Mouse (Mus musculus) CH12.LX (cell line): Measurements from ENCODE around the gene Ina. TPM values are rescaled to one million over a fixed set of nuclear protein-coding genes. Genes with fewer than 3 reads are reported as not detected.

Experiments
- DNase-seq: peaks from one replicate; pipeline ENCODE4 v3.0.0-alpha.2; 2013; ENCODE audit errors: extremely low read depth
- H3K27ac ChIP-seq: 2 replicates; pipeline ENCODE4 v1.5.1; 2012; ENCODE audit warnings: low read depth, mild to moderate bottlenecking, control low read depth, moderate library complexity; ENCODE audit not compliant: insufficient read depth
- H3K27me3 ChIP-seq: replicated peaks from 2 replicates; pipeline ENCODE3; 2012; ENCODE audit warnings: inconsistent platforms
- H3K36me3 ChIP-seq, 2 experiments: replicated peaks in 1 of 2; 2 replicates each; pipeline versions ENCODE3 to v1.6.1; 2012; ENCODE audit warnings: inconsistent platforms in 1 of 2, low read length in 1 of 2, mild to moderate bottlenecking in 1 of 2, mixed read lengths in 1 of 2, moderate library complexity in 1 of 2; ENCODE audit not compliant: control insufficient read depth in 1 of 2, insufficient read depth in 1 of 2
- H3K4me1 ChIP-seq, 2 experiments: 2 replicates each; pipeline ENCODE4 v1.6.1; 2012; ENCODE audit warnings: inconsistent platforms in 1 of 2, moderate library complexity in 1 of 2; ENCODE audit not compliant: insufficient read depth in 2 of 2, control insufficient read depth in 1 of 2
- H3K4me2 ChIP-seq: 2 replicates; pipeline ENCODE4 v1.6.1; 2012; ENCODE audit warnings: low read depth, mild to moderate bottlenecking, control low read depth; ENCODE audit not compliant: poor library complexity, insufficient read depth, severe bottlenecking
- H3K4me3 ChIP-seq, 3 experiments: fragments of 150-350 bp in 1 of 3; sonication (generic) in 1 of 3; replicated peaks in 1 of 3; 2 replicates each; pipeline versions ENCODE3 to v1.5.1; 2011 to 2012; ENCODE audit warnings: low read depth in 2 of 3, low read length in 2 of 3, mild to moderate bottlenecking in 2 of 3, moderate library complexity in 2 of 3, control low read depth in 1 of 3, improper control_type of control experiment in 1 of 3, inconsistent platforms in 1 of 3, mixed read lengths in 1 of 3; ENCODE audit not compliant: poor library complexity in 1 of 3
- H3K79me2 ChIP-seq: replicated peaks from 2 replicates; pipeline ENCODE4 v1.6.1; 2012; ENCODE audit warnings: mild to moderate bottlenecking, moderate library complexity; ENCODE audit not compliant: control insufficient read depth, poor library complexity, insufficient read depth, severe bottlenecking; ENCODE audit errors: extremely low read depth
- H3K9ac ChIP-seq: 2 replicates; pipeline ENCODE4 v1.6.1; 2012; ENCODE audit warnings: low read depth, mild to moderate bottlenecking, control low read depth, moderate library complexity; ENCODE audit not compliant: insufficient read depth
- H3K9me3 ChIP-seq: replicated peaks from 2 replicates; pipeline ENCODE3; 2012; ENCODE audit warnings: low read length, inconsistent platforms, mixed read lengths
- BHLHE40 ChIP-seq: IDR thresholded peaks from 2 replicates; pipeline ENCODE4 v1.6.1; 2011; ENCODE audit warnings: mild to moderate bottlenecking, low read depth, low read length, improper control_type of control experiment
- CHD2 ChIP-seq: IDR thresholded peaks from 2 replicates; pipeline ENCODE4 v1.6.1; 2011; ENCODE audit warnings: low read length, improper control_type of control experiment
- CTCF ChIP-seq, 2 experiments: IDR thresholded peaks in 1 of 2; conservative IDR thresholded peaks in 1 of 2; 2 replicates each; pipeline ENCODE4 v1.5.1; 2011 to 2012; ENCODE audit warnings: low read depth in 2 of 2, low read length in 2 of 2, improper control_type of control experiment in 1 of 2, inconsistent platforms in 1 of 2, mild to moderate bottlenecking in 1 of 2, moderate library complexity in 1 of 2
- E2F4 ChIP-seq: IDR thresholded peaks from 2 replicates; pipeline ENCODE4 v1.6.1; 2011; ENCODE audit warnings: low read depth, low read length, improper control_type of control experiment; ENCODE audit not compliant: insufficient replicate concordance
- HCFC1 ChIP-seq: IDR thresholded peaks from 2 replicates; pipeline ENCODE4 v1.6.1; 2012; ENCODE audit warnings: low read depth, mild to moderate bottlenecking, inconsistent platforms, low read length, improper control_type of control experiment
- IRF4 ChIP-seq: IDR thresholded peaks from 2 replicates; pipeline ENCODE4 v1.6.1; 2014; ENCODE audit warnings: low read depth, mild to moderate bottlenecking, inconsistent platforms, low read length, improper control_type of control experiment
- MAX ChIP-seq: IDR thresholded peaks from 2 replicates; pipeline ENCODE4 v1.6.1; 2011; ENCODE audit warnings: low read length, improper control_type of control experiment
- MAZ ChIP-seq: IDR thresholded peaks from 2 replicates; pipeline ENCODE4 v1.6.1; 2012; ENCODE audit warnings: low read depth, mild to moderate bottlenecking, inconsistent platforms, low read length, improper control_type of control experiment, moderate library complexity
- MEF2A ChIP-seq: IDR thresholded peaks from 2 replicates; pipeline ENCODE4 v1.6.1; 2014; ENCODE audit warnings: low read depth, mild to moderate bottlenecking, inconsistent platforms, low read length, improper control_type of control experiment, borderline replicate concordance
- PAX5 ChIP-seq: IDR thresholded peaks from 2 replicates; pipeline ENCODE4 v1.6.1; 2012; ENCODE audit warnings: low read length, inconsistent platforms, mixed read lengths
- POLR2AphosphoS2 ChIP-seq: IDR thresholded peaks from 2 replicates; pipeline ENCODE4 v1.6.1; 2011; ENCODE audit warnings: low read depth, low read length, improper control_type of control experiment
- RAD21 ChIP-seq: IDR thresholded peaks from 2 replicates; pipeline ENCODE4 v1.6.1; 2011; ENCODE audit warnings: low read depth, mild to moderate bottlenecking, low read length, improper control_type of control experiment, moderate library complexity
- TBP ChIP-seq: conservative IDR thresholded peaks from 2 replicates; pipeline ENCODE4 v1.6.1; 2011; ENCODE audit warnings: low read depth, low read length, improper control_type of control experiment
- TCF12 ChIP-seq: IDR thresholded peaks from 2 replicates; pipeline ENCODE4 v1.6.1; 2014; ENCODE audit warnings: low read depth, mild to moderate bottlenecking, inconsistent platforms, low read length, improper control_type of control experiment
- UBTF ChIP-seq: IDR thresholded peaks from 2 replicates; pipeline ENCODE4 v1.6.1; 2012; ENCODE audit warnings: low read depth, mild to moderate bottlenecking, inconsistent platforms, low read length, improper control_type of control experiment, moderate library complexity
- USF1 ChIP-seq: IDR thresholded peaks from 2 replicates; pipeline ENCODE4 v1.6.1; 2014; ENCODE audit warnings: low read depth, mild to moderate bottlenecking, inconsistent platforms, low read length, improper control_type of control experiment
- ZKSCAN1 ChIP-seq: IDR thresholded peaks from 2 replicates; pipeline ENCODE4 v1.6.1; 2012; ENCODE audit warnings: low read depth, inconsistent platforms, low read length, improper control_type of control experiment, borderline replicate concordance
- dilution Hi-C: fragments of 300-500 bp; cut with MboI; formaldehyde crosslinking; loops from 2 replicates; pipeline ENCODE4 v1.14.3; 2020; ENCODE audit warnings: low sequenced_read_pairs; ENCODE audit not compliant: extremely low pct_unique_long_range_greater_than_20kb, extremely low pct_ligation_motif_present
- in situ Hi-C: fragments of 300-500 bp; cut with MboI; formaldehyde crosslinking; loops from 3 replicates; pipeline ENCODE4 v1.14.3; 2019; ENCODE audit warnings: low sequenced_read_pairs, low pct_ligation_motif_present, low pct_unique_long_range_greater_than_20kb, mixed read lengths
- polyA plus RNA-seq: library from polyadenylated mRNA; unstranded; fragments of >175 nt; gene quantifications from 2 replicates; pipeline ENCODE4 v1.2.1, GENCODE M21; 2012; ENCODE audit warnings: low read depth; ENCODE audit not compliant: insufficient read length
- total RNA-seq, 2 experiments: library from RNA; depleted of rRNA; stranded (reverse); fragments of 300-350 nt in 1 of 2; fragments of >200 nt in 1 of 2; gene quantifications; 2 replicates each; pipeline ENCODE4 v1.2.3; 2012 to 2014

Ina gene
- total and polyA plus RNA-seq, 3 experiments = not detected

DNA sequence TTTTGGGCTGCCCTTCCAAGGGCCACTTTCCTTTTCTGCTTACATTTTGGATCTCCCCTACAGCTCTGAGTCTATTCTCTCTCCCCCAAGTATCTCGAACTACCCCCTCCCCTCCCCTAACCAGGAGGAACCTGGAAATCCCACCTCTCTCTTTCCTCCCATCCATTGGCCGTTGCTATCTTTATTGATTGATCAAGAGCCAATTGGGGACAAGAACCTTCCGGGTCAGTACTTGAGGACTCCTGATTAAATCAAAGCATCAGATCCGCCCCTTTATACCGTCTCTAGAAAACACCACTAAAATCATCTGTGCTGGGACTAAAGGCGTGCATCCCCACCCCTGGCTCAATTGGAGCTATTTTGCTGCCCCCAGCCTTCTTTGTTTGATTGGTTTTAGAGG is 33.0 kb upstream of the Ina start (continued):
- TF ChIP-seq E2F4 = no peak
- TF ChIP-seq, all 38 proteins: peak for 0

DNA sequence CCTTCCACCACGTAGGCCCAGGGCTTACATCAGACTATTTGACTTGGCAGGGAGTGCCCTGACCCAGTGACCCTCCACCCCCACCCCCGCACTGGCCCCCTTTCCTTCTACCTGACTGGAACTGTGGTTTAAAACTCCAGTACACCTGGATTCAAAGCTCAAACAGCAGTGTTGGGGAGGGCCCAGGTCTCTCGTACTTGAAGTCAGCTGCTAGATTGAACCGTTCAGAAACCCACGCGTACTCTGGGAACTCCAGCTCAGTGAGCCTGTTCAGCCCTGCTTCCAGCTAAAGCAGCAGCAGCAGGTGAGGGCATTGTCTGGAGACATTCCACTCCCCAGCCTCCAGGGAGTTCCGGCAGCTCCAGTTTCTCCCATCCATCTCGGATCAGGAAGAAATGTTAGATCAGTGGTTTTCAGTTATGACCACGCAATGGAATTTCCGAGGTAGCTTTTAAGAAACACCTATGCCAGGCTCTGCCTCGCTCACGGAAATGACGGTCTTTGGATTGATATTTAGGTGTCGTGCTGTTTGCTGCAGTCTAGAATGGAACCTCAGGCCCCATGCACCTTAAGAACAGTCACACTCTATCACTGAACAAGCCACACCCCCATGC is 31.0 kb upstream of the Ina start:
- Histone ChIP-seq H3K9me3 (no peaks in the 10 kb centered on the region), H3K27ac (no peak overlapping the region), H3K4me2 (0 out of 2 replicates have a peak overlapping the region, but pooled peaks have one; percentile 2), H3K27me3 (no peaks in the 10 kb centered on the region), H3K36me3 (no peaks in the 10 kb centered on the region), H3K9ac (no peak overlapping the region), H3K4me1 (peaks cover 13 to 28% of the 10 kb centered on the region in 2 experiments), H3K4me3 (no peak overlapping the region), H3K79me2 (no peaks in the 10 kb centered on the region)
- DNase-seq = no peak
- dilution Hi-C loops (no loop called here), in situ Hi-C loops (loop anchor here (10.0 kb wide), 1 partner anchor 219 kb away; the partner anchor contains the start of gene Cnnm2)
- no peak for TF ChIP-seq UBTF
- no peak for TF ChIP-seq BHLHE40
- no peak for TF ChIP-seq TBP
- no peak for TF ChIP-seq CTCF (conservative IDR thresholded peaks at IDR 0.05 in 1 of 2, IDR thresholded peaks at IDR 0.05 in 1 of 2; ENCODE audit: low read depth in 2 of 2, low read length in 2 of 2)
- TF ChIP-seq ZKSCAN1 = no peak
- no peak for TF ChIP-seq TCF12
- no peak for TF ChIP-seq RAD21
- no peak for TF ChIP-seq MAX
- TF ChIP-seq USF1 = no peak

DNA sequence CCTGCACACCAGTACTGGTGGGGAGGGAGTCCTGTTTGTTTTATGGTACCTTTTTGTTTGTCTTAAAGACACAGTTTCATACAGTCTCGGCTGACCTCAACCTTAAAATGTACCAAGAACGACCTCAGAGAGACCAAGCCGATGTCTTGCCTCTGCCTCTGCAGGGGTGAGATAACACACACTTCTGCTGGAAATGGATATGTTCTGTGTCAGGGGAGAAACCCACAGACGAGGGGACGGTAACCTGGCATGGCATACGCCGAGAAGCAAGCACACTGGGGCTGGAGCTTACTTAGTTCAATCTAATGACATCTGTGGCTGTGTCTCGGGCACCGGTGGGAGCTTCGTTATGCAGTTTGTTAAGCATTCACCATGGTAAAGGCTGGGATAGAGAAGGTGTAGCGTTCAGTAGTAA is 30.5 kb upstream of the Ina start:
- no peaks in the 10 kb centered on the region for H3K27me3 ChIP-seq
- H3K36me3 ChIP-seq = no peaks in the 10 kb centered on the region
- no peak for TF ChIP-seq USF1
- no peak for TF ChIP-seq PAX5
- no peak for TF ChIP-seq POLR2AphosphoS2
- no peak for TF ChIP-seq IRF4
- no peak for TF ChIP-seq UBTF
- no peak for TF ChIP-seq MEF2A
- TF ChIP-seq MAX = no peak
- TF ChIP-seq HCFC1 = no peak
- no peak for TF ChIP-seq MAZ
- TF ChIP-seq CHD2 = no peak
- TF ChIP-seq, all 38 proteins: peak for 0
- DNase-seq = no peak
- no peak overlapping the region for H3K9ac ChIP-seq
- dilution Hi-C loops = no loop called here
- no peaks in the 10 kb centered on the region for H3K9me3 ChIP-seq
- no peak overlapping the region for H3K27ac ChIP-seq
- H3K79me2 ChIP-seq = no peaks in the 10 kb centered on the region
- in situ Hi-C loops = loop anchor here (10.0 kb wide), 1 partner anchor 219 kb away; the partner anchor contains the start of gene Cnnm2
- H3K4me1 ChIP-seq = peaks cover 13 to 33% of the 10 kb centered on the region in 2 experiments
- peak overlapping the region; percentile 2; the same call in 1 of the 2 replicates for H3K4me2 ChIP-seq
- no peak overlapping the region for H3K4me3 ChIP-seq
